Mouse (Mus musculus) urinary bladder, postnatal 36 days (tissue): ENCODE data around the gene Rnf121.

Experiments
- DNase-seq, 2 experiments: peaks; one replicate each; pipeline ENCODE4 v3.0.0; 2022; ENCODE audit warnings: low spot score in 2 of 2, mixed read lengths in 1 of 2

Gene Rnf121

GRCm38 (mm10) chr7:101999461-102000151, 65.7 kb downstream of the Rnf121 start:
- no peak for DNase-seq

GRCm38 (mm10) chr7:101998194-101998927, 66.9 kb downstream of the Rnf121 start:
- DNase-seq = peak; percentile 73 to 88

- no peak for DNase-seq
Observed at GRCm38 (mm10) chr7:101994241-101994640, 71.0 kb downstream of the Rnf121 start.

GRCm38 (mm10) chr7:101985081-101985480, 80.2 kb downstream of the Rnf121 start:
- DNase-seq = no peak

GRCm38 (mm10) chr7:101982735-101983134, 82.5 kb downstream of the Rnf121 start:
- DNase-seq = no peak

- peak; percentile 32 to 60 for DNase-seq
Observed at GRCm38 (mm10) chr7:101974505-101974904, 90.8 kb downstream of the Rnf121 start.

GRCm38 (mm10) chr7:101973730-101974129, 91.5 kb downstream of the Rnf121 start:
- DNase-seq = no peak

GRCm38 (mm10) chr7:101971721-101972120, 93.5 kb downstream of the Rnf121 start:
- no peak for DNase-seq

- DNase-seq = peak; percentile 71 to 79
Observed at GRCm38 (mm10) chr7:101970821-101971461, 94.3 kb downstream of the Rnf121 start.

GRCm38 (mm10) chr7:101970429-101970775, 94.9 kb downstream of the Rnf121 start:
- peak; percentile 84 to 93 for DNase-seq

- DNase-seq = peak; percentile 85
Observed at GRCm38 (mm10) chr7:101969694-101970428, 95.4 kb downstream of the Rnf121 start.
